26 mouse cellular contexts compared by ENCODE assay signal in the genomic region with DNA sequence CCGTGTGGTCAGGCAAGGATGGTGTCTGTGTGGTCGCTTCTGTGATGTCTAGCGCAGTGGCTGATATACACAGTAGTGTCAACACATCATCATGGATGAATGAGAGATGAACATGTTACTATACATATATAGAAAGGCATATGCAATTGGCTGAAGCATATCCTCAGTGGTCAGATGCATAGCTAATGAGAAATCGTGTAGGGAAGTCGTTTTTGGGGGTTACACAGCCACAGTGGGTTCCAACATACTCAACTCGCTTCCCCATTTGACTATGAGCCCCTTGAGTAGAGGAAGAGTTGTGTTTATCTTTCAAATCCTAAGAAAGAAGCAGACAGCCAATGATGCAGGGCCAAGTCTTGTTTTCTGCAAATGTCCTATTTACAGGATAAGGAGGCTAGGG. TPM values are rescaled to one million over a fixed set of nuclear protein-coding genes. Genes with fewer than 3 reads are reported as not detected.
DNase-seq lines count a peak whose midpoint lies in the region; ATAC-seq and TF ChIP-seq lines count a peak whose summit lies in the region.
"Had no signal": no experiment of that assay in that cellular context is flagged by ENCODE, and none has a peak within 500 bp of the region (broad histone marks: within the 10 kb centered on the region; RNA-seq: fewer than 3 reads in every experiment).

No protein-coding gene starts in this region.

- DNase-seq in spleen, adult 2 months (ENCODE audit: low read depth in 1 of 2, low spot score in 2 of 2), result peak in 1 of 2 experiments; percentile 24
- DNase-seq in spleen, adult 12 weeks (ENCODE audit: low spot score), result no peak
- peak; percentile 43 to 49 for DNase-seq in B cell, adult 2 months
- no peak for DNase-seq in embryo, embryonic 10.5 days (ENCODE audit: low spot score)
- DNase-seq in heart, adult 18-20 months, result no peak
- DNase-seq in adrenal gland, postnatal 36 days, result no peak
- DNase-seq: adrenal gland, adult 2 months; adrenal gland, postnatal 10 days; adrenal gland, postnatal 25 days; cerebellum, adult 11-12 months; cerebellum, adult 2 months; cerebellum, adult 9-10 months; cerebellum, postnatal 10 days; cerebellum, postnatal 25 days; forebrain, postnatal 0 days had no signal

- ATAC-seq in granulocyte monocyte progenitor cell, adult 5-6 weeks (replicated peaks; ENCODE audit: poor library complexity, severe bottlenecking), result peak; percentile 42
- ATAC-seq in neutrophil, adult 5-6 weeks (ENCODE audit: extremely low read depth, insufficient number of reproducible peaks, low FRiP score, poor library complexity, severe bottlenecking), result peak; percentile 6; the same call in 1 of the 2 replicates
- ATAC-seq: forebrain, embryonic 13.5 days; forebrain, embryonic 15.5 days; forebrain, postnatal 0 days had no signal

- H3K27ac ChIP-seq in spleen, adult 2 months (ENCODE audit: insufficient read depth, low read length), result peak overlapping the region; percentile 95
- H3K27ac ChIP-seq: embryonic facial prominence, embryonic 10.5 days; embryonic facial prominence, embryonic 12.5 days; forebrain, embryonic 13.5 days; forebrain, embryonic 15.5 days had no signal

- H3K27me3 ChIP-seq in spleen, adult 2 months (ENCODE audit: control insufficient read depth, insufficient read depth, low read length), result no peaks in the 10 kb centered on the region
- H3K27me3 ChIP-seq: embryonic facial prominence, embryonic 12.5 days; forebrain, embryonic 13.5 days; forebrain, embryonic 15.5 days had no signal

- 40% methylated on average over 6 of the region's 6 CpGs for WGBS in spleen, adult 2 months

- peaks cover 52% of the 10 kb centered on the region for H3K4me1 ChIP-seq in spleen, adult 2 months (ENCODE audit: control insufficient read depth, insufficient read depth, insufficient read length)
- H3K4me1 ChIP-seq: embryonic facial prominence, embryonic 10.5 days; embryonic facial prominence, embryonic 12.5 days; forebrain, embryonic 13.5 days; forebrain, embryonic 15.5 days had no signal

- TF ChIP-seq POLR2A in spleen, adult 2 months (IDR thresholded peaks at IDR 0.05; ENCODE audit: low read depth, low read length), result no peak

- H3K4me3 ChIP-seq in spleen, adult 2 months (ENCODE audit: extremely low read depth, insufficient read depth, insufficient read length), result no peak overlapping the region
- H3K4me3 ChIP-seq: embryonic facial prominence, embryonic 10.5 days; embryonic facial prominence, embryonic 12.5 days; forebrain, embryonic 13.5 days; forebrain, embryonic 15.5 days had no signal

- no peak for TF ChIP-seq CTCF in spleen, adult 2 months (IDR thresholded peaks at IDR 0.05; ENCODE audit: extremely low read depth, insufficient read depth, insufficient read length, insufficient replicate concordance)

- no peaks in the 10 kb centered on the region for H3K36me3 ChIP-seq in spleen, adult 2 months (ENCODE audit: control insufficient read depth, insufficient read depth, low read length)
- H3K36me3 ChIP-seq: embryonic facial prominence, embryonic 10.5 days; embryonic facial prominence, embryonic 12.5 days; forebrain, embryonic 15.5 days had no signal

RNA-seq across cellular contexts. Expression of gene Kcnj1, which starts 20.4 kb away (rescaled TPM):
- polyA plus RNA-seq in spleen, adult 2 months (2012; rRNA removed), result 0.18 and 0.32 TPM in 2 replicates
- not detected in 2 replicates for total RNA-seq in granulocyte monocyte progenitor cell, adult 5-6 weeks (2014; fragmentation: Nextera tagmentation)
- total RNA-seq in granulocyte monocyte progenitor cell, adult 5-6 weeks (2017), result not detected in 2 replicates
- total RNA-seq in neutrophil, adult 5-6 weeks (2017), result 3.4 and 4.9 TPM in 2 replicates
- total RNA-seq in heart, adult 18-20 months (2021), result not detected
- total RNA-seq in adrenal gland, postnatal 36 days (2021), result not detected
- total RNA-seq: adrenal gland, adult 2 months; adrenal gland, postnatal 10 days; adrenal gland, postnatal 25 days; ES-E14; forebrain, postnatal 0 days; MEL had no signal
- polyA plus RNA-seq: adrenal gland, adult 2 months; C2C12; cerebellum, adult 2 months; embryonic facial prominence, embryonic 10.5 days; embryonic facial prominence, embryonic 12.5 days; embryonic facial prominence, embryonic 14.5 days; forebrain, embryonic 11.5 days; forebrain, embryonic 13.5 days; forebrain, embryonic 15.5 days; forebrain, postnatal 0 days had no signal

RNA-seq across cellular contexts. Expression of gene Kcnj5, which starts 48.6 kb away (rescaled TPM):
- 0.85 and 0.97 TPM in 2 replicates for polyA plus RNA-seq in spleen, adult 2 months (2012; rRNA removed)
- not detected in 2 replicates for total RNA-seq in granulocyte monocyte progenitor cell, adult 5-6 weeks (2014; fragmentation: Nextera tagmentation)
- 0.15 and 0.26 TPM in 2 replicates for total RNA-seq in granulocyte monocyte progenitor cell, adult 5-6 weeks (2017)
- total RNA-seq in neutrophil, adult 5-6 weeks (2017), result 0.12 and 0.25 TPM in 2 replicates
- 10 to 100 TPM; 45.4 to 49.0 TPM for total RNA-seq in heart, adult 18-20 months (2021)
- 1 to 10 TPM in 1 of 2 experiments, under 1 TPM in 1; 0.36 to 1.1 TPM for total RNA-seq in adrenal gland, postnatal 36 days (2021)
- total RNA-seq: MEL had no signal
- polyA plus RNA-seq: C2C12 had no signal

Comparison
In these comparisons a context has a peak if more than half of its experiments do, and no peak if none do; other contexts are left out.
1. DNase-seq: peak in B cell, adult 2 months (2 of 2); none in spleen, adult 12 weeks (single experiment), embryo, embryonic 10.5 days (single experiment), heart, adult 18-20 months (0 of 2) and adrenal gland, postnatal 36 days (0 of 2).
2. RNA of gene Kcnj5, which starts 48.6 kb away (total RNA-seq): 45.4 to 49.0 TPM in heart, adult 18-20 months; 0.36 to 1.1 TPM in adrenal gland, postnatal 36 days, 0.15 to 0.26 TPM in granulocyte monocyte progenitor cell, adult 5-6 weeks and 0.12 to 0.25 TPM in neutrophil, adult 5-6 weeks; every median in the first group is over 10 times any median in the second.